Mouse (Mus musculus) C2C12 (cell line): ENCODE measurements around the gene Themis3. TPM values are rescaled to one million over a fixed set of nuclear protein-coding genes. Genes with fewer than 3 reads are reported as not detected.
"Not testable (repeated sequence)": the region's sequence is repeated elsewhere in the genome, so short reads cannot be mapped to it uniquely, and the experiment has no call there.

ENCODE experiments used
- H3K27me3 ChIP-seq: one replicate; pipeline ENCODE4 v1.6.1; 2011; ENCODE audit not compliant: control insufficient read depth, insufficient read depth, insufficient read length
- H3K36me3 ChIP-seq: one replicate; pipeline ENCODE4 v1.6.1; 2011; ENCODE audit not compliant: control insufficient read depth, insufficient read depth
- H3K4me3 ChIP-seq: one replicate; pipeline ENCODE4 v1.5.1; 2011; ENCODE audit warnings: mild to moderate bottlenecking, control low read depth; ENCODE audit not compliant: poor library complexity, insufficient read depth, severe bottlenecking
- H3K79me2 ChIP-seq: one replicate; pipeline ENCODE4 v1.6.1; 2011; ENCODE audit not compliant: control insufficient read depth, insufficient read depth
- H3K79me3 ChIP-seq: one replicate; pipeline ENCODE4 v1.6.1; 2011; ENCODE audit warnings: low read depth, control low read depth
- H3ac ChIP-seq: one replicate; pipeline ENCODE3; 2011; ENCODE audit warnings: low read depth; ENCODE audit not compliant: control insufficient read depth, insufficient read length
- CEBPB ChIP-seq: IDR thresholded peaks from one replicate; pipeline ENCODE4 v1.6.1; 2011; ENCODE audit warnings: low read depth, mild to moderate bottlenecking, control low read depth, moderate library complexity
- CTCF ChIP-seq: IDR thresholded peaks from one replicate; pipeline ENCODE4 v1.5.1; 2011; ENCODE audit not compliant: control insufficient read depth, insufficient read depth, insufficient read length
- FOSL1 ChIP-seq: IDR thresholded peaks from one replicate; pipeline ENCODE4 v1.8.0; 2011; ENCODE audit warnings: mild to moderate bottlenecking, low read length; ENCODE audit not compliant: poor library complexity, insufficient read depth, severe bottlenecking
- MAX ChIP-seq: IDR thresholded peaks from one replicate; pipeline ENCODE4 v1.6.1; 2011; ENCODE audit warnings: mild to moderate bottlenecking, control low read depth
- MYOD1 ChIP-seq: IDR thresholded peaks from one replicate; pipeline ENCODE4 v1.6.1; 2011; ENCODE audit warnings: low read depth; ENCODE audit not compliant: control insufficient read depth, insufficient read length
- MYOG ChIP-seq: IDR thresholded peaks from one replicate; pipeline ENCODE4 v1.6.1; 2011; ENCODE audit not compliant: control insufficient read depth, insufficient read length; ENCODE audit errors: extremely low read depth
- USF1 ChIP-seq: IDR thresholded peaks from one replicate; pipeline ENCODE4 v1.6.1; 2011; ENCODE audit warnings: low read depth, mild to moderate bottlenecking, control low read depth, moderate library complexity
- polyA plus RNA-seq: library from polyadenylated mRNA; unstranded; fragments of >200 nt; fragmentation: generic; extraction: Trizol; gene quantifications from one replicate; pipeline ENCODE4 v1.2.1, GENCODE M21; 2012; ENCODE audit warnings: missing spikeins

Themis3 gene
- polyA plus RNA-seq, 1 experiment: not detected

DNA sequence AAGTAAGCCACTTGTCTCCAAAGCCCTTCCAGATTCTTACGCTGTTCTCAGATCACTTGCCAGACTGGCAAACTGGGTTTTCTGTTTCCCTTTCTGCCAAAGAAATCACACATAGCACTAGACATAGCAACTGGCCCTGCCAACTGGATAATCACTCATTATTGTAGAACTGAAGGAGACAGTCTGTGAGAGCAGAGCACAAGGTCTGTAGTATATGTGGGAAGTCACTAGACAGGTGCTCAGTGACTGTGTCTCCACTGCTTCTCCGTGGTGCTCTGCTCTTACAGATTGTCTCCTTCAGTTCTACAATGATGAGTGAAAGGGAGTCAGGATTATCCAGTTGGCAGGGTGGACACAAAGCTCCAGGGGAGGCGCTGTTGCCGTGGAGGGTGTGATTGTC lies 41.7 kb downstream of the Themis3 start:
- H3K4me3 ChIP-seq: no peak overlapping the region
- no peak overlapping the region for H3ac ChIP-seq
- TF ChIP-seq MYOG: no peak
- TF ChIP-seq FOSL1: no peak
- no peak for TF ChIP-seq MAX
- TF ChIP-seq USF1: no peak
- no peak for TF ChIP-seq CTCF
- no peaks in the 10 kb centered on the region for H3K79me2 ChIP-seq
- no peaks in the 10 kb centered on the region for H3K36me3 ChIP-seq
- no peaks in the 10 kb centered on the region for H3K79me3 ChIP-seq
- peaks cover 14% of the 10 kb centered on the region for H3K27me3 ChIP-seq

DNA sequence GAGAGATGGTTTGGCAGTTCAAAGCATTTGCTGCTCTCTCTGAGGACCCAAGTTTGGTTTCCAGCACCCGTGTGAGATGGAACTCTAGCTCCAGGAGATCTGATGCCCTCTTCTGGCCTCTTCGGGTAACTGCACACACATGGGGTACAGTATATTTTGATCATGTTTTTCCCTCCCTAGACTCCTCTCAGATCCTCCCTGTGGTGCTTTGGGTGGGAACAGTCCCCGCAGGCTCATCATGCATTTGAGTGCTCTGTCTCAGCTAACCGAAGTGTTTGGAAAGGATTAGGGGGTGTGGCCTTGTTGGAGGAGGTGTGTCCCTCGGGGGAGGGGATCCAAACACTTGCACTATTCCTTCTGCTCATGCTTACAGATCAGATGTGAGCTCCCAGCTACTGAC lies 43.9 kb downstream of the Themis3 start:
- Histone ChIP-seq H3ac (no peak overlapping the region), H3K79me2 (no peaks in the 10 kb centered on the region), H3K27me3 (peaks cover 8% of the 10 kb centered on the region), H3K36me3 (no peaks in the 10 kb centered on the region), H3K79me3 (no peaks in the 10 kb centered on the region), H3K4me3 (no peak overlapping the region)
- TF ChIP-seq USF1 (no peak), MAX (no peak), CEBPB (no peak), CTCF (no peak), FOSL1 (no peak), MYOG (no peak), MYOD1 (no peak)

DNA sequence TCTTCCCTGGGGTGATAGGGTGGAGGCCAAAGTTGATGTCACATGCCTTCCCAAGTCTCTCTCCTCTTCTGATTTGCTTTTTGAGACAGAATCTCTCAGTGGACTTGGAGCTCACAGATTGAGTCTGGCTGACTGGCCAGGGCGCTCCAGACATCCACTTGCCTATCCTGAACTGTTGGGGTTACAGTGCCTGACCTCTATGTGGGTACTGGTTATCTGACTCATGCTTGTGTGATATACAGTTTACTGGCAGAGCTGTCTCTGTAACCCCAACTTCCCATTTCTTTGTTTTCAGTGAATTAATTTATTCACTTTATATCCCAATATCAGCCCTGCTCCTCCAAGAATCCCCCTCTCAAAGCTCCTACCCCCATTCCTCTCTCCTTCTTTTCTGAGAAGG lies 62.1 kb downstream of the Themis3 start:
- Histone ChIP-seq H3K79me2 (no peaks in the 10 kb centered on the region), H3K36me3 (no peaks in the 10 kb centered on the region), H3K79me3 (no peaks in the 10 kb centered on the region), H3K27me3 (peaks cover 5% of the 10 kb centered on the region), H3ac (no peak overlapping the region), H3K4me3 (no peak overlapping the region)
- TF ChIP-seq CEBPB: no peak
- no peak for TF ChIP-seq MYOG
- TF ChIP-seq FOSL1: no peak
- TF ChIP-seq CTCF: no peak
- no peak for TF ChIP-seq USF1
- no peak for TF ChIP-seq MAX
- TF ChIP-seq MYOD1: no peak

DNA sequence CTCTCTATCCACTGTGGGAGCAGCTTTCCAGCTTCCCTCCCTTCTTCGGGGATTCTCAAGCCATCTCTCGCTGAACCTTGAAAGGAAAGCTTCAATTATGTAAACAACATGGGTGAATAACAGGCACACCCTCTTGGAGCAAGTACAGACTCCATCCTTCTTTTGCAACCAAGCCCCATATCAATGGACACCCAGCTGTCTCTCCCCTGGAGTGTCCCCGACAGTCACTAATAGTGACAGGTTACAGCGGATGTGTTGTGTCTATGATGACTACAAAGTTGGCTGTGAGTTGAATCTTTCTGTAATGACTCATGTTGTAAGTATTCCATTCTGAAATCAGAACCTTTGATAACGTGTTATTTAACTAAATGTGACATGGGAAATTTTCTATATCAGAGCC lies 71.0 kb downstream of the Themis3 start:
- no peak overlapping the region for H3K4me3 ChIP-seq
- TF ChIP-seq FOSL1: no peak
- peak; percentile 31 for TF ChIP-seq MYOD1

DNA sequence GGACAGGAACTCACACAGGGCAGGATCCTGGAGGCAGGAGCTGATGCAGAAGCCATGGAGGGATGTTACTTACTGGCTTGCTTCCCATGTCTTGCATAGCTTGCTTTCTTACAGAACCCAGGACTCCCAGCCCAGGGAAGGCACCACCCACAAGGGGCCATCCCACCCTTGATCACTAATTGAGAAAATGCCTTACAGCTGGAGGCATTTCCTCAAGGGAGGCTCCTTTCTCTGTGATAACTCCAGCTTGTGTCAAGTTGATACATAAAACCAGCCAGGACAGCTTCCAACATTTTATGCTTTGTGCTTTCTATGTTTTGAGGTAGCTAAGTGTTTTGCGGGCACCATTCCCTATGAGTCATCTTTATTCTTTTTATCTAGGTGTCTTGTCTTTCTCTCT lies 71.8 kb downstream of the Themis3 start:
- not testable (repeated sequence) for H3ac ChIP-seq, H3K36me3 ChIP-seq, H3K27me3 ChIP-seq, H3K4me3 ChIP-seq
- Histone ChIP-seq H3K79me3 (peaks cover 13% of the 10 kb centered on the region), H3K79me2 (peaks cover 19% of the 10 kb centered on the region)

More for the DNA sequence above, 71.0 kb downstream of the Themis3 start:
- no peaks in the 10 kb centered on the region for H3K27me3 ChIP-seq
- no peaks in the 10 kb centered on the region for H3K36me3 ChIP-seq
- no peak overlapping the region for H3ac ChIP-seq
- H3K79me2 ChIP-seq: peaks cover 11% of the 10 kb centered on the region
- peaks cover 5% of the 10 kb centered on the region for H3K79me3 ChIP-seq

DNA sequence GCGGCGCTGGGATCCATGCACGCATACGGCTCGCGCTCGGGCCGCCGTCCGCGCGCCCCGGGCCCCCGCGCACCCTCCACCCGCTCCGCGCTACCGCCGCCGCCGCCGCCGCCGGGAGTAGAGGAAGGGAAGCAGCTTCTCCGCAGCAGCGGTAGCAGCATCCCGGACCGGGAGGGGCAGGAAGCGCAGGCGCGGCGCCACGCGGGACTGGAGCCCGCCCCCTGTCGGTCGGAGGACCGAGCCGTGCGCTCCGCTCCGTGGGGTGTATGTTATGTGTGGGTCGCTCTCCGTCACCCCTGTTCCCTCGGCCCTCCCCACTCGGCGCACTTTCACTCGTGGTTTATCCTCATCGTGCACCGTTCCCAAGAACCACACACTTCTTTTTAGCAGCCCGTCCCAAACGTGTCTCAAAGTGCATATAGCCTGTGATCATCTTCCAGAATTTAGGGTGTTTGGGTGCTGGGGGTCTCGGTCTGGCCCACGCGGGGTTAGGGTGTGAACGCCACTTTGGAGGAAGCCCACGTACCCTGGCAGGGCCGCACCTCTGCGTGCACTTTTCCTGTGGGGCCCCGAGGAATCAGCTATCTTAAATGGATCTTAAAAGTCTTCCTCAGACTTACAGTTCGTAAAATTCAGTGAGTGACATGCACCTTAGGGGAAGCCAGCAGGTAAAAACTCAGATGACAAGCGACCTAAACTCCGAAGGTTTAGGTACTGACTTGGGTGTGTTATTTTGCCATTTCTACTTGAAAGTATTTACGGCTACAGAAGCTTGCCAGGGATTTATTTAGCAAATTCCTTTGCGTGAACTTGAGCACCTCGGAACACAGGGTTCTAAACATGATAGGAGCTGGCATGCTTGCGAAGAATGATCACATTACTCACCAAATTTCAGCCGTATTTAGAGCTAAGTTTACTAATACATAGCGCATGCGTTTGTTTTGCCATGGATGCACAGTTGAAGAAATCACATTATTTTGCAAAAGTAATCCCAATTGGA lies 74.6 kb downstream of the Themis3 start, which contains the start of gene Rab12:
TSS of gene Rab12 (minus strand) at position 176 of the 1,000 bp plus-strand sequence.
- Histone ChIP-seq H3ac (peak within 1 kb of the TSS; percentile 94), H3K27me3 (no peaks in the 10 kb centered on the region), H3K79me3 (peaks cover 37% of the 10 kb centered on the region), H3K4me3 (peak within 1 kb of the TSS; percentile 95), H3K79me2 (peaks cover 47% of the 10 kb centered on the region), H3K36me3 (peaks cover 11% of the 10 kb centered on the region)
- TF ChIP-seq CTCF (peak; percentile 99), USF1 (no peak), MYOG (no peak), FOSL1 (no peak)
